Comparison of ENCODE assay signal across 23 mouse cellular contexts in the genomic region with DNA sequence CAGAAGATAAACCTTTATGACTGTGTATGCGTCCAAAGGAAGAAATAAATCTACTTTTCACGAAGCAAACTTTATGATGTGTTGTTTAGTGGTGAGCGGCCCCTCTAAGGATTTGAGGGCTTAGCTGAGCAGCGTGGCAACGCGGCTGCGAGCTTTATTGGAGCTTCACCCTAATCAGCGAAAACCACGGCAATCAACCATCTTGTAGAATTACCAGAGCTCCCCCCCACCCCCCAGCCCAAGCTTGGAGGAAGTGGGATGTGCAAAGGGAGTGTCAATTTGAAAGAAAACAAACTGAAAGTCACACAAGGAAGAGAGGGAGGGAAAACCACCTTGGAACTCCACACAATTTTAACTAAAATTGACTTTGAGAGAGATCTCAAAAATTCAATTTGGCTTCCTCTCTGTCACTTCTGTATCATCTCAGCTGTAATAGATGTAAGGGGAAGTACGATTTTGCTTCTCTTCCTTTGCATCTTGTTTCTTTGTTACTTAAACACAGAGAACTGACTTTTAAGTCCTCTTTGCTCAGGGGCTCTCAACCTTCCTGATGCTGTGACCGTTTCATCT.
DNase-seq lines count a peak whose midpoint lies in the region; ATAC-seq and TF ChIP-seq lines count a peak whose summit lies in the region.
"Had no signal": no experiment of that assay in that cellular context is flagged by ENCODE, and none has a peak within 500 bp of the region (broad histone marks: within the 10 kb centered on the region; RNA-seq: fewer than 3 reads in every experiment).

No protein-coding gene starts in this region.

- no peaks in the 10 kb centered on the region for H3K36me3 ChIP-seq in kidney, embryonic 14.5 days (ENCODE audit: control insufficient read depth, insufficient read depth, low read length)
- H3K36me3 ChIP-seq in limb, embryonic 12.5 days: no peaks in the 10 kb centered on the region
- H3K36me3 ChIP-seq: embryonic facial prominence, embryonic 10.5 days; forebrain, embryonic 15.5 days; heart, embryonic 15.5 days; lung, embryonic 15.5 days; neural tube, embryonic 13.5 days had no signal

- no peak overlapping the region for H3K4me3 ChIP-seq in kidney, embryonic 14.5 days (ENCODE audit: low read length)
- H3K4me3 ChIP-seq in limb, embryonic 12.5 days (replicated peaks): peak overlapping the region; percentile 19; the same call in 1 of the 2 replicates
- H3K4me3 ChIP-seq in gastrocnemius, adult 2 months: no peak overlapping the region
- H3K4me3 ChIP-seq: embryonic facial prominence, embryonic 10.5 days; erythroblast, embryonic 14.5 days; forebrain, embryonic 15.5 days; heart, embryonic 15.5 days; left cerebral cortex, adult 2 months; lung, embryonic 15.5 days; megakaryocyte, embryonic 14.5 days; neural tube, embryonic 13.5 days had no signal

- no peak for TF ChIP-seq CTCF in gastrocnemius, adult 2 months (IDR thresholded peaks at IDR 0.05)

- H3K9ac ChIP-seq in kidney, embryonic 14.5 days (ENCODE audit: low read depth, low read length): no peak overlapping the region
- no peak overlapping the region for H3K9ac ChIP-seq in limb, embryonic 12.5 days (replicated peaks)
- H3K9ac ChIP-seq: forebrain, embryonic 15.5 days; heart, embryonic 15.5 days; lung, embryonic 15.5 days; neural tube, embryonic 13.5 days had no signal

- no peak for DNase-seq in kidney, adult 18-20 months
- DNase-seq in thymus, postnatal 14 days: peak; percentile 40
- no peak for DNase-seq in frontal cortex, postnatal 10 days (ENCODE audit: low spot score in 2 of 2)
- DNase-seq in gastrocnemius, adult 2 months: no peak
- DNase-seq in urinary bladder, postnatal 25 days (ENCODE audit: low spot score): no peak
- DNase-seq: adrenal gland, adult 8-10 months; cerebellum, adult 9-10 months; heart, adult 18-20 months; retina, postnatal 1 day had no signal

- no peaks in the 10 kb centered on the region for H3K4me1 ChIP-seq in kidney, embryonic 14.5 days (ENCODE audit: control insufficient read depth, insufficient read depth, low read length)
- peaks cover 7% of the 10 kb centered on the region for H3K4me1 ChIP-seq in limb, embryonic 12.5 days (replicated peaks)
- H3K4me1 ChIP-seq: embryonic facial prominence, embryonic 10.5 days; forebrain, embryonic 15.5 days; heart, embryonic 15.5 days; lung, embryonic 15.5 days; megakaryocyte, embryonic 14.5 days; neural tube, embryonic 13.5 days had no signal

- no peak for ATAC-seq in kidney, embryonic 14.5 days (ENCODE audit: low FRiP score, low TSS enrichment)
- peak; percentile 48 for ATAC-seq in CD4-positive, CD25-positive, alpha-beta regulatory T cell, adult 4 months
- no peak for ATAC-seq in limb, embryonic 12.5 days (ENCODE audit: insufficient number of reproducible peaks, insufficient read depth, low FRiP score, low TSS enrichment, low read depth)
- ATAC-seq: forebrain, embryonic 15.5 days; intestine, embryonic 16.5 days had no signal

- H3K27ac ChIP-seq in kidney, embryonic 14.5 days (ENCODE audit: low read depth, low read length): no peak overlapping the region
- H3K27ac ChIP-seq in limb, embryonic 12.5 days: no peak overlapping the region
- no peak overlapping the region for H3K27ac ChIP-seq in gastrocnemius, adult 2 months
- H3K27ac ChIP-seq: embryonic facial prominence, embryonic 10.5 days; forebrain, embryonic 15.5 days; heart, embryonic 15.5 days; left cerebral cortex, adult 2 months; lung, embryonic 15.5 days; neural tube, embryonic 13.5 days; stomach, postnatal 0 days had no signal

- WGBS in kidney, embryonic 14.5 days: 23% methylated on average over 11 of the region's 11 CpGs
- WGBS in limb, embryonic 12.5 days: 20% methylated on average over 11 of the region's 11 CpGs

- H3K9me3 ChIP-seq in kidney, embryonic 14.5 days (ENCODE audit: control insufficient read depth, low read length): no peaks in the 10 kb centered on the region
- no peaks in the 10 kb centered on the region for H3K9me3 ChIP-seq in limb, embryonic 12.5 days
- H3K9me3 ChIP-seq: embryonic facial prominence, embryonic 10.5 days; forebrain, embryonic 15.5 days; heart, embryonic 15.5 days; lung, embryonic 15.5 days; neural tube, embryonic 13.5 days had no signal

- no peaks in the 10 kb centered on the region for H3K27me3 ChIP-seq in kidney, embryonic 14.5 days (ENCODE audit: control insufficient read depth, insufficient read depth, low read length)
- H3K27me3 ChIP-seq in limb, embryonic 12.5 days: no peaks in the 10 kb centered on the region
- H3K27me3 ChIP-seq: forebrain, embryonic 15.5 days; heart, embryonic 15.5 days; lung, embryonic 15.5 days; megakaryocyte, embryonic 14.5 days; neural tube, embryonic 13.5 days had no signal

- intact Hi-C loops in gastrocnemius, adult 2 months (cut with DNase I): no loop called here

- H3K4me2 ChIP-seq in kidney, embryonic 14.5 days (replicated peaks; ENCODE audit: low read depth, low read length): peak overlapping the region; percentile 18
- peak overlapping the region; percentile 42 for H3K4me2 ChIP-seq in limb, embryonic 12.5 days
- H3K4me2 ChIP-seq: forebrain, embryonic 15.5 days; heart, embryonic 15.5 days; liver, embryonic 11.5 days; lung, embryonic 15.5 days; neural tube, embryonic 13.5 days had no signal
